Mouse (Mus musculus) liver, embryonic 14.5 days (tissue): ENCODE data around the gene Btbd16.

ENCODE experiments used
- CTCF ChIP-seq: IDR thresholded peaks from 2 replicates; pipeline ENCODE4 v1.5.1; 2016; ENCODE audit warnings: antibody characterized with exemption, low read depth, control low read depth
- EP300 ChIP-seq: IDR thresholded peaks from 2 replicates; pipeline ENCODE4 v1.6.1; 2016; ENCODE audit warnings: antibody characterized with exemption, low read depth

GRCm38 (mm10) chr7:130847164-130847718 is 73.4 kb downstream of the Btbd16 start:
- TF ChIP-seq CTCF (no peak), EP300 (no peak)
